Mouse (Mus musculus): ENCODE data around the gene Mecom. TPM values are rescaled to one million over a fixed set of nuclear protein-coding genes. Genes with fewer than 3 reads are reported as not detected.

Gene Mecom
- polyA plus RNA-seq, 1 experiment: 1.8 TPM

GRCm38 (mm10) chr3:30181807-30182481 is 365.9 kb downstream of the Mecom start:
- no peak overlapping the region for H3K4me3 ChIP-seq
- H3K4me2 ChIP-seq (ENCODE audit: low read depth): no peak overlapping the region
- H3K27me3 ChIP-seq (ENCODE audit: control insufficient read depth, insufficient read depth, insufficient read length): no peaks in the 10 kb centered on the region
- no peak overlapping the region for H3ac ChIP-seq (ENCODE audit: control insufficient read depth, insufficient read length)
- no peaks in the 10 kb centered on the region for H3K36me3 ChIP-seq (ENCODE audit: control insufficient read depth, insufficient read depth)
- TF ChIP-seq MYOD1 (IDR thresholded peaks at IDR 0.05; ENCODE audit: control insufficient read depth in 1 of 3, insufficient read length in 2 of 3, low read depth in 2 of 3): no peak
- no peaks in the 10 kb centered on the region for H3K79me2 ChIP-seq (ENCODE audit: control insufficient read depth, insufficient read depth)

- no peak overlapping the region for H3K4me2 ChIP-seq (ENCODE audit: low read depth)
- H3K79me2 ChIP-seq (ENCODE audit: control insufficient read depth, insufficient read depth): no peaks in the 10 kb centered on the region
- H3K4me3 ChIP-seq: no peak overlapping the region
- no peaks in the 10 kb centered on the region for H3K36me3 ChIP-seq (ENCODE audit: control insufficient read depth, insufficient read depth)
- no peak overlapping the region for H3ac ChIP-seq (ENCODE audit: control insufficient read depth, insufficient read length)
- H3K27me3 ChIP-seq (ENCODE audit: control insufficient read depth, insufficient read depth, insufficient read length): no peaks in the 10 kb centered on the region
- no peak for TF ChIP-seq REST (IDR thresholded peaks at IDR 0.05; ENCODE audit: insufficient read depth, insufficient read length)
- no peak for TF ChIP-seq E2F4 (IDR thresholded peaks at IDR 0.05; ENCODE audit: insufficient read depth)
- TF ChIP-seq CEBPB (IDR thresholded peaks at IDR 0.05; ENCODE audit: insufficient read depth, poor library complexity, severe bottlenecking): no peak
- no peak for TF ChIP-seq MYOG (IDR thresholded peaks at IDR 0.05; ENCODE audit: control insufficient read depth in 1 of 3, insufficient read depth in 1 of 3, insufficient read length in 2 of 3, low read depth in 2 of 3)
- TF ChIP-seq MYOD1 (IDR thresholded peaks at IDR 0.05; ENCODE audit: control insufficient read depth in 1 of 3, insufficient read length in 2 of 3, low read depth in 2 of 3): no peak
- no peak for TF ChIP-seq POLR2A (IDR thresholded peaks at IDR 0.05; ENCODE audit: insufficient read length, low read depth)
- TF ChIP-seq TCF12 (IDR thresholded peaks at IDR 0.05; ENCODE audit: insufficient read depth, poor library complexity, severe bottlenecking): no peak
- TF ChIP-seq TCF3 (IDR thresholded peaks at IDR 0.05; ENCODE audit: insufficient read length, low read depth): no peak
- no peak for TF ChIP-seq SRF (IDR thresholded peaks at IDR 0.05; ENCODE audit: control insufficient read depth, insufficient read length, low read depth)
- no peak for TF ChIP-seq USF1 (IDR thresholded peaks at IDR 0.05; ENCODE audit: low read depth)
- TF ChIP-seq MAX (IDR thresholded peaks at IDR 0.05; ENCODE audit: low read depth): no peak
- TF ChIP-seq POLR2AphosphoS2 (IDR thresholded peaks at IDR 0.05; ENCODE audit: insufficient read length, low read depth): no peak
Observed at GRCm38 (mm10) chr3:30176615-30177014, 371.2 kb downstream of the Mecom start.

- TF ChIP-seq REST (IDR thresholded peaks at IDR 0.05; ENCODE audit: insufficient read depth, insufficient read length): no peak
- no peak for TF ChIP-seq MYOG (IDR thresholded peaks at IDR 0.05; ENCODE audit: control insufficient read depth in 1 of 3, insufficient read depth in 1 of 3, insufficient read length in 2 of 3, low read depth in 2 of 3)
- no peak for TF ChIP-seq CEBPB (IDR thresholded peaks at IDR 0.05; ENCODE audit: insufficient read depth, poor library complexity, severe bottlenecking)
- TF ChIP-seq TCF12 (IDR thresholded peaks at IDR 0.05; ENCODE audit: insufficient read depth, poor library complexity, severe bottlenecking): no peak
- H3K4me2 ChIP-seq (ENCODE audit: low read depth): no peak overlapping the region
- no peak overlapping the region for H3ac ChIP-seq (ENCODE audit: control insufficient read depth, insufficient read length)
- no peaks in the 10 kb centered on the region for H3K79me2 ChIP-seq (ENCODE audit: control insufficient read depth, insufficient read depth)
- H3K36me3 ChIP-seq (ENCODE audit: control insufficient read depth, insufficient read depth): no peaks in the 10 kb centered on the region
- H3K4me3 ChIP-seq: no peak overlapping the region
- no peaks in the 10 kb centered on the region for H3K27me3 ChIP-seq (ENCODE audit: control insufficient read depth, insufficient read depth, insufficient read length)
Observed at GRCm38 (mm10) chr3:30173812-30174211, 374.0 kb downstream of the Mecom start.

GRCm38 (mm10) chr3:30168396-30169186 is 379.2 kb downstream of the Mecom start:
- no peak overlapping the region for H3K4me3 ChIP-seq

GRCm38 (mm10) chr3:30167027-30167426 is 380.8 kb downstream of the Mecom start:
- Histone ChIP-seq H3K4me2 (ENCODE audit: low read depth) (no peak overlapping the region), H3K79me2 (ENCODE audit: control insufficient read depth, insufficient read depth) (no peaks in the 10 kb centered on the region), H3ac (ENCODE audit: control insufficient read depth, insufficient read length) (no peak overlapping the region), H3K27me3 (ENCODE audit: control insufficient read depth, insufficient read depth, insufficient read length) (no peaks in the 10 kb centered on the region), H3K4me3 (no peak overlapping the region), H3K36me3 (ENCODE audit: control insufficient read depth, insufficient read depth) (no peaks in the 10 kb centered on the region)
- no peak for TF ChIP-seq POLR2AphosphoS2 (IDR thresholded peaks at IDR 0.05; ENCODE audit: insufficient read length, low read depth)
- no peak for TF ChIP-seq REST (IDR thresholded peaks at IDR 0.05; ENCODE audit: insufficient read depth, insufficient read length)
- no peak for TF ChIP-seq TCF3 (IDR thresholded peaks at IDR 0.05; ENCODE audit: insufficient read length, low read depth)
- TF ChIP-seq E2F4 (IDR thresholded peaks at IDR 0.05; ENCODE audit: insufficient read depth): no peak
- TF ChIP-seq TCF12 (IDR thresholded peaks at IDR 0.05; ENCODE audit: insufficient read depth, poor library complexity, severe bottlenecking): no peak
- TF ChIP-seq SRF (IDR thresholded peaks at IDR 0.05; ENCODE audit: control insufficient read depth, insufficient read length, low read depth): no peak
- TF ChIP-seq CEBPB (IDR thresholded peaks at IDR 0.05; ENCODE audit: insufficient read depth, poor library complexity, severe bottlenecking): no peak
- TF ChIP-seq MYOG (IDR thresholded peaks at IDR 0.05; ENCODE audit: control insufficient read depth in 1 of 3, insufficient read depth in 1 of 3, insufficient read length in 2 of 3, low read depth in 2 of 3): no peak

More at GRCm38 (mm10) chr3:30168396-30169186, 379.2 kb downstream of the Mecom start:
- Histone ChIP-seq H3K4me2 (ENCODE audit: low read depth) (no peak overlapping the region), H3K36me3 (ENCODE audit: control insufficient read depth, insufficient read depth) (no peaks in the 10 kb centered on the region), H3K79me2 (ENCODE audit: control insufficient read depth, insufficient read depth) (no peaks in the 10 kb centered on the region), H3K27me3 (ENCODE audit: control insufficient read depth, insufficient read depth, insufficient read length) (no peaks in the 10 kb centered on the region), H3ac (ENCODE audit: control insufficient read depth, insufficient read length) (no peak overlapping the region)
- no peak for TF ChIP-seq CEBPB (IDR thresholded peaks at IDR 0.05; ENCODE audit: insufficient read depth, poor library complexity, severe bottlenecking)
- TF ChIP-seq MYOG (IDR thresholded peaks at IDR 0.05; ENCODE audit: control insufficient read depth in 1 of 3, insufficient read depth in 1 of 3, insufficient read length in 2 of 3, low read depth in 2 of 3): no peak
- no peak for TF ChIP-seq MAX (IDR thresholded peaks at IDR 0.05; ENCODE audit: low read depth)
- TF ChIP-seq SRF (IDR thresholded peaks at IDR 0.05; ENCODE audit: control insufficient read depth, insufficient read length, low read depth): no peak
